Mouse (Mus musculus) naive thymus-derived CD4-positive, alpha-beta T cell, adult 2 months (primary cell): Measurements from ENCODE around the gene App.

Experiments
- DNase-seq: peaks from one replicate; pipeline ENCODE4 v3.0.0-alpha.2; 2011; ENCODE audit warnings: low read depth

App gene

DNA sequence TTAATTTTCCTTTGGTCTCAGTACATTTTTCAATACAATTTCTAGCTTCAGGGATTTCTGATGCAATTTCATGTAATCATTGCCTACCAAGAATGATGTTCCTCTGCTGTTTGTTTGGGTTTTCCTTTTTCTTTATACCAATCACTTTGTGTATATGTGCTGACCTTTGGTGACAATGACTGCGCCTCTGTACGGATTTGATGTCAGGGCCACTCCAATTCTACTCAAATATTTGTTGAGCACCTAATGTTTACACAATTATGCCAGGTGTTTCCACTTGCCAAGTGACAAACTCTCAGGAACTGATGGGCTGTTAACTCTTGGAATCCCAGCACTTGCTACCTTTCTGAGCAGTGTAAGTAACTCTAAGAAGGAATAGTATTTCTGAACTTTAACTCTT lies 98.2 kb downstream of the App start:
- DNase-seq: no peak

DNA sequence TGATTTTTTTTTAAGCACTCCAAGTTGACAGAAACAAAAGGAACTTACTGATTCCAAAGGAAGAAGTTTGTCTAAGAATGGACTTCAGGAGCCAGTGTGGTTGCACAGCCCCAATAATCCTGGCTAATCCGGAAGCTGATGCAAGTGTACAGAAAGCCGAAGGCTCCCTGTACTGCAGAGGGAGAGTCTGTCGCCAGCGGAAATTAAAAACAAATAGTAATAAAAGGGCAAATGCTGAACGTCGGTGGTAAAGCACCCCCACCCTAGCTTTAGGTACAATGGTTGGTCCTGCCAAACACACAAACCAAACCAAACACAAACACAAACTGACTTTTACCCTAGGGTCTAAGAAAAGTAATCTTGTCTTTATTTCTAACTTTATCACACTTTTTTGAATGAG lies 98.7 kb downstream of the App start:
- no peak for DNase-seq

DNA sequence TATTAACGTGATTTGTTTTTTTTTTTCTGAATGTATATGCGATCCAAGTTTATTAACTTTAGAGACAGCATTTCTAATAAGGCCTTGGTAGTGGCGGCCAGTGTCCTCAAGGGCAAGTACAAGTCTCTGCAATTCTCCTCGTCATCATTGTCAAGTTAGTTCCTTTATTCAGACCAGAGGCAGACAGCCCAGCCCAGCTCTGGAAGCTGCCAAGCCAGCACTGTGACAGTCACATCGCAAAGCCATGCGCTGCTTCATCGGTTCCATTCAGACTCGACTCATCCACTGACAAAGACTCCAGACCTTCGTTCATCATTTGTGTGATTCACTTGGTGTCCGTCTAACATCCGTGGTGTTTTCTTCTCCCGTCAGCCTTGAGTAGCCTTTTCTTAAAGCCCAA lies 100.9 kb downstream of the App start:
- no peak for DNase-seq

DNA sequence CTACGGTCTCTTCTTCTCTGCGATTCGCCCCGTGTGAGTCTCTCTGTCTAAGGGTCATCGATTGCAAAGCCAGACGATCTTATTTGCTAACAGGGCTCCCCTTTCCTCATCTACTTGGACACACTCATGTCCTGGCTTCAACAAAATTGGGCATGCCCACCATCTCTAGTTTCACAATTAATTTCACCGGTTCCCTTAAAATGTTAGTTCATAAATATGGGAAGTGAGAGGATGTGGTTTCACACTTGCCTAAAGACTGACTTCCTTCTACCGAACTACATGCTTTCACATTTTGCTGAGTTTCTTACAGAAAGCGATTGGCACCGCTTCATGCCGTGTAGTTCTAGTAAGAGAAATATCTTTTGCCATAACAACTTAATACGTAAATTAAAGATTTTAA lies 101.8 kb downstream of the App start:
- DNase-seq: peak; percentile 8

DNA sequence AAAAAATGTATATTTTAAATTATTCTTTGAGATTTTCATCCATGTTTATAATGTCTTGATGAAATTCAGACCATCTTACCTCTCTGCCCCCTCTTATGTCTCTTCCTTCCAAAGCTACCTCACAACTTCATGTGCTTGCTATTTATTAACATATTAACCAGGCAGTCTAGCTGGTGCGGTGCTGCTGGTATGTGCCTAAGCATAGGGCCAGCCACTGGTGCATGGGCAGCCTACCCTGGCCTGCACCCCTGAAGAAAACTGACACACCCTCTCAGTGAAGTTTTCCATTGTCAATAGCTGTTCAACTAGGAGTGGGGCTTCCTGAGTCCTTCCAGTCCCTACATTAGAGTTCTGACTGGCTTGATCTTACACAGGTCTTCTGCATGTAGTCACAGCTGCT lies 102.3 kb downstream of the App start:
- DNase-seq: no peak

- no peak for DNase-seq
These were observed 106.2 kb downstream of the App start for GRCm38 (mm10) chr16:85067254-85067893.

- no peak for DNase-seq
These were observed 107.3 kb downstream of the App start for GRCm38 (mm10) chr16:85066227-85066626.

GRCm38 (mm10) chr16:85064800-85065199 lies 108.8 kb downstream of the App start:
- DNase-seq: no peak

GRCm38 (mm10) chr16:85062732-85063131 lies 110.8 kb downstream of the App start:
- DNase-seq: no peak

DNA sequence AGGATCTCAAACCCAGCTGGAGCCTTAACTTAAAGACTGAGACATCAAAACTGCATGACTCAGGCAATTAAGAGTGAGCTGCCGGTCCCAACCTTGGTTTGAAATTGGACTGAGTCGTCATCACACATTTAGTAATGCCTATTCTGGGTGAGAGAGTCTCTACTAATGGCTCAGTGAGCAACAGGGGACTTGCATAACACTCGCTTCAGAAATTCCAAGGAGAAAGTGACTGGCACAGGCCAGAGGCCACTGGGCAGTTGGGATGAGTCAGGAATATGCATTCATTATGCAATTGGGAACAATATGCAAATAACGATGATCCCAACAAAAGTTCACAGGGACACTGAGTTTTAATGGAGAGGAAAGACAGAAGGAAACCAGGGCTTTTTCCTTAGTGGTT lies 111.8 kb downstream of the App start:
- DNase-seq: no peak

- no peak for DNase-seq
These were observed 115.4 kb downstream of the App start for GRCm38 (mm10) chr16:85058138-85058537.

GRCm38 (mm10) chr16:85056212-85056611 lies 117.4 kb downstream of the App start:
- DNase-seq: no peak

DNA sequence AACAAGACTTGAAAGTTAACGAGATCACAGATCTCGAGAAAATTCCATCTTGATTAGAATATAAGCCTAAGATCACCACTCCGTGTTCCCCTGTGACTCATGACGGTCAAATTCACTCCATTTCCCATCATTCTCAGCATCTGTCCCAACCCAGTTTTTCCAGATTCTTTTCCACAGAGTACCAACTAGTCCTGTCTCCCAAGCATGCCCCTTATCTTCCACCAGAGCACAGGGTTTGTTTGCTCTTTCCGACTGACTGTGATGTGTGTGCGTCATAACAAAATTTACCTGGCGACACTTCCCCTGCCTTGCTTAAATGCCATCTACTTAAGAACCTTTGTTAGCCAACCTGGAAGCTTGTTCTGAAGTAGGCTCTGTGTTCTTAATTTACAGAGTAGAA lies 119.6 kb downstream of the App start:
- no peak for DNase-seq

DNA sequence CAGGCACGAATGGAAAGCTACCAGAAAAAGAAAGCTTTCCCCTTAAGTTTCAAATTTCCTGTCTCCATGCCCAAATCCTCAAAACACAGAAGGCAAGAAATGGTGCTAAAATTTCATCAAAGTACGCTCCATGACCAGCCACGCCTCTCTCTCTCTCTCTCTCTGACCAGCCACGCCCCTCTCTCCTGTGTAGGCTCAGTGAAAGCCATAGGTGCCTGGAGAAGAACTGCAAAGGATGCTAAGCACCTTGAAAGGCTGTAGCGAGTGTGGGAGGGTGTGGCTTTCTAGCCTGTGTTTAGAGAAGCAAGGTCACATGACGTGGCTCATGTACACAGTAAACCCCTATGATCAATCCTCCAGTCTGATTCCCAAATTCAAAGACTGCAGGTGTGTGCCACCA lies 126.3 kb downstream of the App start:
- no peak for DNase-seq

DNA sequence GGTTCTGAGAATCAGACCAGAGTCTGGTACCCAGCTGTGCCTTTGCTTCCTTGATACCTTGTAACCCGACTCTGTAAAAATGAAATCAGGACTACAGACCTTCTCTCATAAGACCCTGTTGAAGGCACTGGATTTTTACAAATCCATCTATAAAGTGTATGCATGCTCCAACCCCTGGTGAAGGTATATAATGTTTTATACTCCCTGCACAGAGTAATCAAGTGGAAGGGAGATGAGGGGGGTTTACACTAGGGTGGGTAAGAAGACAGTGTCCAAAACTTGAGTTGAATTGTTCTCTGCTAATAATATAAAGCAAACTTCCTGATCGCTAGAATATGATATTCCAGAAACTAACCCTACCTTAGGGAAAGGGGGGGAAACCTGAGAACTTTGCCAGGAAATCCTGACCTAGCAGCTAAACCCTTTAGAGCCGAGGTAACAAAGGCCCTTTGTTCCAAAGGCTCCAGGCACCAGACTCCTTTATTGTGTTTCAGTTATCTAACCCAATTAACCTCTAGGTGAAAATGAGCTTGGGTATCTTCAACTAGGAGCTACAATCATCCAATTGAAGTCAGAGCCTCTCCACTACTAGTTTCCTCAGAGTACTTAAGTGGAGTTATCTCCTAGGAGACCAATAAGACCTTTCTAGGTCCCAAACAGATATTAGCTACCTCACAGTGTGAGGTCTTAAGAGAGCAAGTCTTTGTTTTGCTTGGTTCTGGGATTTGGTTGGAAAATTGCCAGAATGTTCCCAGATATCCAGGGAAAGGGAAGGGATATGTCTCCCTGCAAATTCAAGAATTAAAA lies 132.2 kb downstream of the App start:
- DNase-seq: no peak

DNA sequence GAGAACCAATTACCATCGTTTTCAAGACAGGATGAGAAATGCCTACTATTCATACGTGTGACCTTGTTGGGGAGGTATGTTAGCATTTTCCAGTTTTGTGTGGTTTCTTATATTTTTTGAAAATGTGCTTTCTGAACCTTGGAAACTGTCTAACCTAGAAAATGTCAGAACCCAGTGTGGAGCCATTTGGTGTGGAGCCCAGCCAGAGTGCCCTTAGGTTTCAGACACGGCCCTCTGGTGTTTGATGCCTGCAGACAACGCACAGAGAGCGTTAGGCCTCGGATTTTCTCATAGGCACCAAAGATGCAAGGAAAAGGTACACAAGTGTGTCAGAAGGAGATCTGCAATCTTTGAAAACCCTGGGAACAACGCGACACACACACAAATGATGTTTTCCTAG lies 134.8 kb downstream of the App start:
- no peak for DNase-seq

DNA sequence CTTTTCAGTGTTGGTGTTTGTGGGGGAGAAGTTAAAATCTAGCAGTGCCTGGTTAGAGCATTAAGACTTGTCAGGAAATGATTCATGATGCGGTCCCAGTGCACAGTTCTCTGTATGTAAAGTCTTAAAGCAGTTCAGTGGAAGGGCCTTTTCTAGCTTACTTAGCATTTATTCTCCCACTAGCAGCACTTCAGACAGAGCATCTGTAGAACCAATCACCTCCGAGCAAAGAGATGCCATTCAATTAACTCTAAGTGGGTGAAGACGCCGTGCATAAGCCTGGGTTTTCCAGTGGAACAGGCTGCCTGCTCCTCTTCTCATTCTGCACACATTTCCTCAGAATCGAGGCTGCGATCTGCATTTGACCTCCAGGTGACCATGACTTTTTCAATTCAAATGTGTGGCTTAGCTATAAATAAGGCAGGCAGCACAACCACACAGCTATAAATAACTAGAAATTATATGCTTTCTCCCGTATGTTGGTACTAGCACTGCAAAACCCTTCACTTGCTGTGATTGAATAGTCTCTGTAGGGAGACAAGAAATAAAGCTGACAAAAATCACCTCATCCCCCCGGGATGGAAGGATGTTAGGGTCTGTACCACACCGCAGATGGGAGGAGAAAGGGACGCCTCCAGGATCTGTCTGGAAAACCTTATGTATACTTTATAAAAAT lies 135.5 kb downstream of the App start:
- no peak for DNase-seq

DNA sequence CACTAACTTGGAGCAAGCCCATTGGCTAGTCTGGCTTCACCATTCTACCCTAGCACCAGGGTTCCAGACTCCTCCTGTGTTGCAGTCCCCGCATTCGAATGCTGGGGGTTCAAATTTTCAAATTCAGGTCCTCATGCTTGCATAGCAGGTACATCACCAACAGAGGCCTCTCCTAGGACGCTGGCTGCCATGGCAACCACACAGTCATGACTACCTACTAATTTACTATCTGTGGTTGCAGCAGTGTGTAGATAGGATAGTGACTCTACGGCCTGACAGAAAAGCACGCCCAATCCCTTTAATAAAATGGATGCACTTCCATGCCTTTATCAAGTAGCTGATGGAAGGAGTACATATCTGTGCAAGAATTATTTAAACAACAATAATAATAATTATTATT lies 137.8 kb downstream of the App start:
- no peak for DNase-seq

DNA sequence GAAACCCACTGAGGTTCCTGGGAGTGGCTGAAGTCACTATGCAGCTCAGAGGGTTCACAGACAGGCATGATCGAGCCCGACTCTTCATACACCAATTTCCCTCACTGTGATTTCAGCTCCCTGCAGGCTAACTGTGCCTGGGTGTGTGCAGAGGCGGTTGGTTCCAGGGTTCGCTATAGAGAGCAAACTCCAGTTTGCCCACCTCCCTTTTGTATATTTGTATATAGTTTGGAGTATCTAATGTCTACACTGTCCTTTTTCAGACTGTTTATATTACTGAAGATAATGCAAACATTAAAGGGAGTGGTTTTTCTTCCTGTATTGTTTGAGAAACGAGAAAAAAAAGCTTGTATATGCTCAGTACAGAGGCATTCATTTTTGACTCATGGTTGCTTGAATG lies 139.8 kb downstream of the App start:
- no peak for DNase-seq

GRCm38 (mm10) chr16:85030810-85031209 lies 142.8 kb downstream of the App start:
- no peak for DNase-seq

- DNase-seq: no peak
These were observed 145.2 kb downstream of the App start for GRCm38 (mm10) chr16:85028396-85028795.

- DNase-seq: no peak
These were observed 148.9 kb downstream of the App start for GRCm38 (mm10) chr16:85024706-85025105.

DNA sequence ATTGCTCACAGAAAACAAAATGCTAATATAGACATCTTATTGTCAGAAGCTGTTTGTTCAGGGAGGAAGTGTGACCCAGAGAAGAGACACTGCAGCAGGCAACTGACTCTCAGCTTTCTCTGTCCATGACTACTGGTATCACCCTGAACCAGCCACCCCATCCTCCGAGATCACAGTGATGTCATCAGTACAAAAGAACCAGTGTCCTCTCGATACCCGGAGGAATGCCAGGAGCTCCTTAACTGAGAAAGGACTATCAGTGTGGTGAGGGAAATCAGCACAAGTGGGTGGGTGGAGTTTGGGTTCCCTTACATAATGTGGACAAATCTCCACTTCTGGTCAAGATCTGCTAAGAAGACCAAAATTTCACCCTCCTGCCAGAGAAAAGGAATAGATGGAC lies 150.5 kb downstream of the App start:
- no peak for DNase-seq
